Mouse (Mus musculus) retina, embryonic 14.5 days (tissue): ENCODE data around the gene Olfr1193.
"Not testable (repeated sequence)": the region's sequence is repeated elsewhere in the genome, so short reads cannot be mapped to it uniquely, and the experiment has no call there.

Experiments
- DNase-seq: peaks from one replicate; pipeline ENCODE4 v3.0.0-alpha.2; 2015; ENCODE audit warnings: low spot score

Gene Olfr1193

DNA sequence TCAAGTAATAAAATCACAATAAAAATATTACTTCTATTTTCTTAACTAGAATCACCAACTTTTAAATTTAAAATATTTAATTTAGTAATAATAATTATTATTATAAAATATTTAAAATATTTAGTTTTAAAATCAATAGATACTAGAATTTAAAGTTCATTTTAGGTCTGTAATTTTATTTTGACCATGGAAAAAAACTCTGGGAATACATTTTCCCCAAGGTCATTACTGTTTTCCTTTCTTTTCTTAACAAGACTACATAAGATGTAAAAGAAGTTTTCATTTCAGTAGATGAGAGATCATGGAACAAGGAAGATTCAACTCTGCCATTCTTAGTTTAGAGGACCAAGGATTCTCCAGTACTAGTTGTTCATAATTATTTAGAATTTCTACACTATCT lies at the start of gene Olfr1193:
TSS of gene Olfr1193 (plus strand) at position 301 of the 400 bp plus-strand sequence.
- not testable (repeated sequence) for DNase-seq

- not testable (repeated sequence) for DNase-seq
Observed at GRCm38 (mm10) chr2:88640242-88640641, 35.2 kb upstream of the Olfr1193 start, which contains the start of gene Olfr1191-ps1. Gene Olfr1191-ps1, plus strand, starts transcription at chr2:88640542.

DNA sequence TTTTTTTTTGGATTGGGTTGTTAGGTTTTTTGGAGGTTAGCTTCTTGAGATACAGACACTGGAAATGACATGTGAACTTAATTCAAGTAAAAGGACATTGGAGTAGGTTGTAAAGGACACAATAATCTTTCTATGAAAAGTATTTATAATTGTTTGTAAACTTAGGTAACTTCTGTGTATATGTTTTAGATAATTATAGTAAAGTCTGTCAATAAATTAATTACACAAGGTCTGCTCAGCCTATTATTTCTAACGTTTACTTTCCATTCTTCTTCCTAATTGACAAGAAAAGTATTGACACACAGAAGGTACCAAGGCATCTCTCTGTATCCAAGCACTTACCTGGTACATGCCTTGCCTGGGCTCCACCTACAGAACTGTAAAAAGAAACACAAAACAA lies 27.2 kb upstream of the Olfr1193 start, which contains the start of gene Olfr1192-ps1:
TSS of gene Olfr1192-ps1 (plus strand) at position 301 of the 400 bp plus-strand sequence.
- no peak for DNase-seq

GRCm38 (mm10) chr2:88689087-88689486 lies 13.7 kb downstream of the Olfr1193 start, which contains the start of gene Olfr1195:
Gene Olfr1195, minus strand, starts transcription at chr2:88689187.
- no peak for DNase-seq

DNA sequence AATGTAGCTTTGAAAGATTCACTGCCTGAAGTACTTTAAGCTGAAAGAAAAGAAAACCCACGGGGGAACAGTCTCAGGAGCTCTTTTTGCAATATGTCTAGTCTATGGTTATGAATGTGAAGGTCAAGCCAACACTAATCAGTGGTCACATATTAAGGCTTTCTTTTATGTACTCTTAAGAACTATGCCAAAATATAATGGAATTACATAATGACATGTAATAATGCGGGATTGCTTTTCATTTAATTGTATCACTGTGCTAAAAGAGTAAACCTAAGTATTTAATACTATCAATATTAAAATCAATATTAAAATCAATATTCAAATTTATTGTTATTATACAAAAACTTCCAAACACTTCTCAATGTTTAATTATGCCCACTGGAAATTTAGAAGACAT lies 29.1 kb downstream of the Olfr1193 start, which contains the start of gene Olfr1196:
TSS of gene Olfr1196 (minus strand) at position 101 of the 400 bp plus-strand sequence.
- no peak for DNase-seq
